Comparison of ENCODE assay signal across 9 mouse cellular contexts in genomic region chr11:79135685-79136360, GRCm38 (mm10). TPM values are rescaled to one million over a fixed set of nuclear protein-coding genes. Genes with fewer than 3 reads are reported as not detected.
A peak's percentile ranks its signal among the peaks of the same experiment; 100 is the strongest.
DNase-seq lines count a peak whose midpoint lies in the region; ATAC-seq and TF ChIP-seq lines count a peak whose summit lies in the region.
"Had no signal": no experiment of that assay in that cellular context is flagged by ENCODE, and none has a peak within 500 bp of the region (broad histone marks: within the 10 kb centered on the region; RNA-seq: fewer than 3 reads in every experiment).

No protein-coding gene starts in this region.

- no peaks in the 10 kb centered on the region for H3K27me3 ChIP-seq in liver, embryonic 12.5 days (replicated peaks)
- no peaks in the 10 kb centered on the region for H3K27me3 ChIP-seq in liver, embryonic 11.5 days (replicated peaks; ENCODE audit: control insufficient read depth, insufficient read depth, low read length)
- H3K27me3 ChIP-seq in heart, embryonic 16.5 days (ENCODE audit: control insufficient read depth, insufficient read depth, low read length): no peaks in the 10 kb centered on the region
- H3K27me3 ChIP-seq in midbrain, embryonic 14.5 days (ENCODE audit: control insufficient read depth, insufficient read depth, low read length): no peaks in the 10 kb centered on the region

- WGBS in liver, embryonic 12.5 days (ENCODE audit: insufficient replicate concordance): 30% methylated on average over 7 of the region's 7 CpGs
- 34% methylated on average over 7 of the region's 7 CpGs for WGBS in liver, embryonic 11.5 days
- 51% methylated on average over 7 of the region's 7 CpGs for WGBS in heart, embryonic 16.5 days
- 47% methylated on average over 7 of the region's 7 CpGs for WGBS in midbrain, embryonic 14.5 days

- DNase-seq in liver, embryonic 11.5 days (ENCODE audit: low spot score): no peak
- peak; percentile 50 for DNase-seq in brain, embryonic 14.5 days (ENCODE audit: low read depth)
- DNase-seq in midbrain, embryonic 14.5 days: peak; percentile 8
- DNase-seq in right cerebral cortex, postnatal 36 days (ENCODE audit: low spot score in 2 of 2): no peak
- no peak for DNase-seq in frontal cortex, postnatal 36 days (ENCODE audit: low spot score in 2 of 2)

- H3K9me3 ChIP-seq in liver, embryonic 12.5 days (replicated peaks): no peaks in the 10 kb centered on the region
- no peaks in the 10 kb centered on the region for H3K9me3 ChIP-seq in liver, embryonic 11.5 days (ENCODE audit: control insufficient read depth, low read length)
- no peaks in the 10 kb centered on the region for H3K9me3 ChIP-seq in heart, embryonic 16.5 days (replicated peaks; ENCODE audit: control insufficient read depth, low read length)
- H3K9me3 ChIP-seq in midbrain, embryonic 14.5 days (ENCODE audit: control insufficient read depth, low read length): no peaks in the 10 kb centered on the region

- peak overlapping the region; percentile 27; the same call in 1 of the 2 replicates for H3K27ac ChIP-seq in liver, embryonic 12.5 days
- H3K27ac ChIP-seq in liver, embryonic 11.5 days (ENCODE audit: low read depth, low read length): no peak overlapping the region
- peak overlapping the region; percentile 27 for H3K27ac ChIP-seq in heart, embryonic 16.5 days (ENCODE audit: low read length)
- H3K27ac ChIP-seq in midbrain, embryonic 14.5 days (replicated peaks; ENCODE audit: low read depth, low read length): no peak overlapping the region

- no peak for TF ChIP-seq CTCF in brain, embryonic 14.5 days (IDR thresholded peaks at IDR 0.05; ENCODE audit: borderline replicate concordance, extremely low read depth, insufficient read depth, insufficient read length)

- H3K9ac ChIP-seq in liver, embryonic 12.5 days: no peak overlapping the region
- H3K9ac ChIP-seq in liver, embryonic 11.5 days (ENCODE audit: low read depth, low read length): no peak overlapping the region
- H3K9ac ChIP-seq in heart, embryonic 16.5 days (ENCODE audit: low read length): no peak overlapping the region
- H3K9ac ChIP-seq in midbrain, embryonic 14.5 days (replicated peaks; ENCODE audit: low read length): no peak overlapping the region

- H3K4me3 ChIP-seq in liver, embryonic 12.5 days: no peak overlapping the region
- no peak overlapping the region for H3K4me3 ChIP-seq in liver, embryonic 11.5 days (ENCODE audit: low read depth, low read length)
- no peak overlapping the region for H3K4me3 ChIP-seq in heart, embryonic 16.5 days (ENCODE audit: low read length)
- no peak overlapping the region for H3K4me3 ChIP-seq in midbrain, embryonic 14.5 days (replicated peaks; ENCODE audit: low read depth, low read length)
- H3K4me3 ChIP-seq: erythroblast, embryonic 14.5 days had no signal

- no peak for TF ChIP-seq POLR2A in brain, embryonic 14.5 days (IDR thresholded peaks at IDR 0.05; ENCODE audit: borderline replicate concordance, extremely low read depth, insufficient read depth, insufficient read length, poor library complexity, severe bottlenecking)

- no peak overlapping the region for H3K4me2 ChIP-seq in liver, embryonic 12.5 days
- no peak overlapping the region for H3K4me2 ChIP-seq in liver, embryonic 11.5 days
- no peak overlapping the region for H3K4me2 ChIP-seq in heart, embryonic 16.5 days (ENCODE audit: low read depth, low read length)
- no peak overlapping the region for H3K4me2 ChIP-seq in midbrain, embryonic 14.5 days (ENCODE audit: low read length)

- no peaks in the 10 kb centered on the region for H3K36me3 ChIP-seq in liver, embryonic 12.5 days
- H3K36me3 ChIP-seq in liver, embryonic 11.5 days (ENCODE audit: control insufficient read depth, insufficient read depth, low read length): no peaks in the 10 kb centered on the region
- no peaks in the 10 kb centered on the region for H3K36me3 ChIP-seq in heart, embryonic 16.5 days (ENCODE audit: control insufficient read depth, insufficient read depth)
- no peaks in the 10 kb centered on the region for H3K36me3 ChIP-seq in midbrain, embryonic 14.5 days (ENCODE audit: control insufficient read depth, insufficient read depth, low read length)

- ATAC-seq in liver, embryonic 12.5 days: no peak
- no peak for ATAC-seq in liver, embryonic 11.5 days (replicated peaks; ENCODE audit: low FRiP score)
- ATAC-seq in heart, embryonic 16.5 days (replicated peaks; ENCODE audit: extremely low read depth, insufficient read depth, low FRiP score): no peak
- no peak for ATAC-seq in midbrain, embryonic 14.5 days (ENCODE audit: low FRiP score, low TSS enrichment)
- no peak for ATAC-seq in cerebellum, adult (ENCODE audit: insufficient number of reproducible peaks, low FRiP score, low TSS enrichment)

- H3K4me1 ChIP-seq in liver, embryonic 12.5 days: peaks cover 61% of the 10 kb centered on the region
- H3K4me1 ChIP-seq in liver, embryonic 11.5 days (replicated peaks; ENCODE audit: control insufficient read depth, insufficient read depth, low read length): peaks cover 21% of the 10 kb centered on the region
- peaks cover 55% of the 10 kb centered on the region for H3K4me1 ChIP-seq in heart, embryonic 16.5 days (ENCODE audit: control insufficient read depth, insufficient read depth, low read length)
- 0 out of 2 replicates have a peak, but pooled peaks cover 2% of the 10 kb centered on the region for H3K4me1 ChIP-seq in midbrain, embryonic 14.5 days (ENCODE audit: control insufficient read depth, insufficient read depth, low read length)

RNA-seq across cellular contexts. Expression of gene Ksr1, which starts 10.4 kb away (rescaled TPM):
- 2.4 and 3.1 TPM in 2 replicates for polyA plus RNA-seq in liver, embryonic 12.5 days (2016; fragmentation: Nextera tagmentation; extraction: Ambion mirVana)
- 4.1 and 5.0 TPM in 2 replicates for polyA plus RNA-seq in liver, embryonic 11.5 days (2014; fragmentation: Nextera tagmentation; extraction: Ambion mirVana)
- polyA plus RNA-seq in brain, embryonic 14.5 days (2012; rRNA removed): 23.3 and 26.9 TPM in 2 replicates
- polyA plus RNA-seq in heart, embryonic 16.5 days (2015; fragmentation: Nextera tagmentation; extraction: Ambion mirVana): 3.3 TPM in 2 replicates
- polyA plus RNA-seq in midbrain, embryonic 14.5 days (2014; fragmentation: Nextera tagmentation; extraction: Ambion mirVana): 5.2 and 5.8 TPM in 2 replicates

Comparison
In these comparisons a context has a peak if more than half of its experiments do, and no peak if none do; other contexts are left out.
1. H3K27ac ChIP-seq: peak in liver, embryonic 12.5 days (single experiment) and heart, embryonic 16.5 days (single experiment); none in liver, embryonic 11.5 days (single experiment) and midbrain, embryonic 14.5 days (single experiment).
2. DNase-seq: peak in brain, embryonic 14.5 days (single experiment) and midbrain, embryonic 14.5 days (single experiment); none in liver, embryonic 11.5 days (single experiment), right cerebral cortex, postnatal 36 days (0 of 2) and frontal cortex, postnatal 36 days (0 of 2).